Mouse (Mus musculus): ENCODE results near the gene Slc17a1.

The Slc17a1 gene

DNA sequence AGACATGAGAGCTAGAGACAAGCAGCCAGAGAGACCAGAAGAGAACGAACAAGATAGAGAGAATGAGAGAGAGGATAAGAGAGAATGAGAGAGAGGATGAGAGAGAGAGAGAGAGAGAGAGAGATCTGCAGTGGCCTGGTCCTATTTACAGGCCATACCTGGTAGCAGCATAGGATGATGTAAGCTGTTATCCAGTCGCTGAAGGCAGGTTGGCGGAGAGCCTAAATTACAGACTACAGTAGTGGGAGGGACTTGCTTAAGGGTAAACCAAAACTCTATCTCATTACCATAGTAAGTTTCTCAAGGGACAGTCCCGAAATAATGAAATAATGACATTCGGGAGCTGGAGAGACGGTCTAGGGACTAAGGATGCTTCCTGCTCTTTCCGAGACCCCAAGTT, at the start of gene Slc17a1:
Gene Slc17a1, plus strand, starts transcription at position 346 of the 400 bp plus-strand sequence.
- DNase-seq (ENCODE audit: low spot score): no peak

DNA sequence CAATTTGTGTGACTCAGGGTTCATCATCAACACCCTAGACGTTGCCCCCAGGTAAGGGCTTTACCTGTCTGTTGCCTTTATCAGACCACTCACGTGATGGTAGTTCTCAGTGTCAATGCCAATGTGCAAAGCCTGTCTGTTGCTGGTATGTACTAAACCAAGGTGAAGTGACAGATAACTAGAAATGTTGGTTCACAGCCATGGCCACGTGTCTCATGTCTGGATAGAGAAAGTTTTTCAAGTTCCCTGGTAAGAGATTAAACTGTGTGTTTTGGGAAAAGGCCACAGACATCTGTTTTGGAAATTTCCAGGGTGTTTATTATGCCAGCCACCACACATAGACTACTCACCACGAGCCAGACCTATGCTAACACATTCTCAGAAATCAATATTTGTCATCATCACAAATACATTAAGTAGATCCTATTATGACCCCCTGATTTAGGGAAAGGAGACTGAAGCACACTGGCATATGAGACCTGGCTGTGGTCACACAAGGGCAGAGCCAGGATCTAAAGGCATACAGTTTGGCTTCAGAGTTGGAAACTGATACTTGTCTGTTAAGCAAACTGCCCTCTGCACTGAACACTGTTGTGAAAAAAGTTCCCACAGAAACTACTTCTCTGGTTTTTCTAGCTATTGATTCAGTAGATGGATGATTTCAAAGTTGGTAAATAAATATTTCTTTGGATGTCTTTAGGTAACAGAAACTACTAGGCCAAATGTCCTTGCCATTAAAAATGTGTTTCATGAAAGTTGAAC, 47.2 kb upstream of the Slc17a1 start:
- no peak for DNase-seq (ENCODE audit: low spot score)

DNA sequence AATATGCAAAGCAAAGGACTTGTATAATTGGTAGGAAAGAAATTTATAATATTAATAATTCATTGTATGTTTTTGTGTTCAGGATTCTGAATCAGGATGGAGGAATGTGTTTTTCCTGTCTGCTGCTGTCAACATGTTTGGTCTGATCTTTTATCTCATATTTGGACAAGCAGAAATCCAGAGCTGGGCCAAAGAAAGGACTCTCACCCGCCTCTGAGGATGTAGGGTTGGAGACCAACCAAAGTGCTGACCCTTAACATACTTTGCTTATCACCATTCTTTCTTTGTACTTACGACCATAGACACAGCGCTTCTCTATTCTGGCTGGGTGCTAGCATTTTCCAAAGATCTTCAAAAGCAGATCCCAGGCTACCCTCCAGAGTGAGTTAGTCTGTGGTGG, 45.3 kb upstream of the Slc17a1 start:
- DNase-seq (ENCODE audit: low spot score): no peak

DNA sequence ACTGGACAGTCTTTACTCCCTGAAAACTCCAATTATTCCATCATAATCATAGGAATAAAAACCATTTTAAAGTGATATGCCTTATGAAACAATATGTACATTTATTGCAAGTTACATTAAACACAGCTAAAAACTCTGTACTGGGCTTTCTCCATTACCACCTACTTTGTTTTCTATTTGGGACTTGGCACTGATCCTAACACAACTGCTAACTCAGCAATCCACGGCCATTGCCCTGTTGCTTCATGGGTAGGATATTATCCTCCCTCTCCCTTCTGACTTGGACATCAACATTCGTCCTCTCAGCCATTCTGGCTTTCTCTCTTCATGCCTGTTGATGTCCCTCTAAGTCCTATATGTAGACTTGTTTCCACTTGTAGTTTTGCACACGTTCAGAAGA, 40.9 kb upstream of the Slc17a1 start:
- DNase-seq (ENCODE audit: low spot score): no peak

DNA sequence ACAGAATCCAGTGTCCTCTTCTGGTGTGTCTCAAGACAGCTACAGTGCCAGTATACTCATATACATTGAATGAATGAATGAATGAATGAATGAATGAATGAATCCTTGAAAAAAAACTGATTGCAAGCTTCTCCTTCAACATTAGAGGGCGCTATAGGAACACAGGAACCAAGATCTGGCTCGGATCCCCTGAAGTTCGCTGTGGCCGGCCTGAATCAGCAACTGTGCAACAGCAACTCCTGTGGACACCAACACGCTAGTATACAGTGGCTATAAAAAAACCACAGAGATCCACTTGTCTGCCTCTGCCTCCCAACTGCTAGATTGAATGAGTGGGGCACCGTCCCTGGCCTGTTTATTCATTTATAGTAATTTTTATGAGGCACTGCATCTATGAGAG, 34.5 kb upstream of the Slc17a1 start:
- DNase-seq (ENCODE audit: low spot score): peak; percentile 19

DNA sequence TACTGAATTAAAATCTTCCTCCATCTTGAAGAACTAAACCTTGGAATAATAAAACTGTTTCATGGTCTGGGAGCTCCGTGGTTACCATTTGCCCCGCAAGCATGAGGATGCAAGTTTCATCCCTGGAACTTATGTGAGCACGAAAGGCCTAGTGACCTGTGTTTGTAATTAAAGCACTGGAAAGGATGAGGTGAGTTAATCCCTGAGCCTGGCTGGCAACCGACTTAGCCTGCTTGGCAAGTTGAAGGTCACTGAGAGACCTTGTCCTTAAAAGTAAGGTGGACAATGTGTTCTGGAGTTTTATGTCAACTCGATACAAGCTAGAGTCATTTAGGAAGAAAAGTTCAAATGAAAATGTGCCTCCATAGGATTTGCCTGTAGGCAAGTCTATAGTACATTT, 32.7 kb upstream of the Slc17a1 start:
- DNase-seq (ENCODE audit: low spot score): no peak

DNA sequence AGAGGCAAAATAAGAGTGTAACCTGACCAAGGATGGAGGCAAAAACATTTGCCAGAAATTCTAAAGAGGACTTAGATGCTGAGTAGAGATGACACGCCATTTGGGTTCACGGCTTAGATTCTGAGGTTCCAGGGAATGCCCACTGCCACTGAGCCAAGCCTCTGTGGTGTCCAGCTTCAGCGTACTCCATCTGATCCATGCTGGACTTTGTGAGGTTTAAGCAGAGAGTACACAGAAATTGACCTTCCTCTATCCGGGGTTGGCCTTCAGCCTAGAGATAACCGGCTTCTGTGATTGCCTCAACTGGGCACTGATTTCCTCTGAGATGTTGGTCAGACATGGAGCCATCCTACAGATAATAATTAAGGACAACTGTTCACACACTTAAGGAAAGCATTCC, 30.9 kb upstream of the Slc17a1 start:
- no peak for DNase-seq (ENCODE audit: low spot score)

DNA sequence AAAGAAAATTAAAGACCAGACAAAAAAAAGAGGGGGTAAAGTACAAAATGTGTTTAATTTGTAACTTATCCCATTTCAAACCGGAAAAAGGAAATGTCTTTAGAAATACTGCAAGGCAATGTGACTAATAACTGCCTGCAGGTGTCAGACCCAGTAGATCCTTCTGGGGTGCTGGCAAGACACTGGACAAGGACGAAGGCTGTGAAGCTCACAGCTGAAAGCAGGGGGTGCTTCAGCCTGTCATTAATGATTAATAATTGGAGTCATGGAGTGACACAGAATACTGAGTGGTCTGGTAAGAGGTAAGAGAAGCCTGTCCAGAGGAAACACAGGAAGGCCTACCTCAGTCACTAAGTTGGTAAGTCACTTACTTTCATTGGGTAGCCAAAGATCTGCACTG, 28.2 kb upstream of the Slc17a1 start, which contains the start of gene Slc17a3:
Gene Slc17a3, plus strand, starts transcription at position 127 of the 400 bp plus-strand sequence.
- DNase-seq (ENCODE audit: low spot score): no peak

DNA sequence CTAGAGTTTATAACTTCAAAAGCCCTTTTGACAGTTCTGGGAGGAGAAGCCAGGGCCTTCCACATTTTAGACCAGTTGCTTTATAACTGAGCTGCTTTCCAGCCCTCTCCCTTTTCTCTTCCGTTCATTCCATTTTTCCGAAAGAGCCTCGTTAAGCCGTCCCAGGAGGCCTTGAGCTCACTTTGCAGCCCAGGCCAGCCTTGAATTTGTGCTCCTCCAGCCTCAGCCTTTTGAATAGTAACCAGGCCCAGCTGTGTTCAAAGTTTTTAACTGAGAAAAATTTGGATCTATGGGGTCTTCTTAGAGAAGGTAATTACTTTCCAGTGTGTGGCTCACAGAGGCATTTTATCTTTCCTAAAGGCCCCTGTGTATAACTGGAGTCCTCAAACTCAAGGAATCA, 21.7 kb upstream of the Slc17a1 start:
- DNase-seq (ENCODE audit: low spot score): no peak

DNA sequence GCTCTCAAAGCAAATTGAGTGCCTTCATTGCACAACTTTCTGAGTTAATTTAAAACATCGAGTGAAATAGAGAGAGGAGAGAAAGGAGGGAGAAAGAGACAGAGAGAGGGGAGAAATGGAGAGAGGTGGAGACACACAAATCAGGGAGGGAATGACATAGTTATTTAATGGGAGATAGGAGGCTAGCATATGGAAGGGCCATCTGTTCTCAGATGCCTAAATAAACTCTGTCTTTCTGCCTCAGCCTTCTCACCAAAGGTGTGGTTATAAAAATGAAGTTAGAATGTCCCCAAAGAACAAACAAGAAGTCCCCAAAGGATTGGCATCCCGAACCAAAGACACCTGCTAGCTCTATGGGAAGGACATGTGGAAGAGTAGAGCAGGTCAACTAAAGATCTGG, 18.3 kb upstream of the Slc17a1 start:
- DNase-seq (ENCODE audit: low spot score): no peak

DNA sequence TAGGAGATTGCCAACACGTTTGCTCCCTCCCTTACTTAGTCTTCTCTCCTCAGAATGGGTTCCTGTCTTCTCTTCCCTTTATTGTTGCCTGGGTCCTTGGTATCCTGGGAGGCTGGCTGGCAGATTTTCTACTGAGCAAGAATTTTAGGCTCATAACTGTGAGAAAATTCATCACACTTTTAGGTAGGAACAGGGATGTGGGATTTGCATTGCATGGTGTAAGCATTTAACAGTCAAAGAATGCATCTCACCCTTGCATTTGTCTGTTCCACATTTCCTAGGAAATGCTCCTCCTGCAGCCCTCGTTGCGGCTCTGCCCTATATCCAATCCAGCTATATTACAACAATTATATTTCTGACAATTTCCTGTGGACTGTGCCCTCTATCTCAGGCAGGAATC, 11.1 kb upstream of the Slc17a1 start:
- DNase-seq (ENCODE audit: low spot score): no peak

DNA sequence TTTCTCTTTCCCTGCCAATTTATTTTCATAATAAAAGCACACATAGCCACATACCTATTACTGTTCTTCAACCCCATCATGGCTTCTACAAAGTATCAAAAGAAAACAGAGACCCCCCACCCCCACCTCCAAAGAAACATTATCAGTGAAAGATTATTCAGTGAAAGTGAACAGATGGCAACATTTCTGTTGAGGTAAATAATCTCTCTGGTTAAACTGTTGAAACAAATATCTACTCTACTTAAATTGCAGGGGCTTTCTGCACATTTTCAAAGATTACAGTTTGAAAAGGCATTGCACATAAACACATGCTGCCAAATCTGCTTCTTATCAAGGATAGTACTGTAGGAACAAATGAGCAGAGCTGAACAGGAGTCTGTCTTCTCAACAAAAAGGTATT, 5.7 kb upstream of the Slc17a1 start:
- no peak for DNase-seq (ENCODE audit: low spot score)

DNA sequence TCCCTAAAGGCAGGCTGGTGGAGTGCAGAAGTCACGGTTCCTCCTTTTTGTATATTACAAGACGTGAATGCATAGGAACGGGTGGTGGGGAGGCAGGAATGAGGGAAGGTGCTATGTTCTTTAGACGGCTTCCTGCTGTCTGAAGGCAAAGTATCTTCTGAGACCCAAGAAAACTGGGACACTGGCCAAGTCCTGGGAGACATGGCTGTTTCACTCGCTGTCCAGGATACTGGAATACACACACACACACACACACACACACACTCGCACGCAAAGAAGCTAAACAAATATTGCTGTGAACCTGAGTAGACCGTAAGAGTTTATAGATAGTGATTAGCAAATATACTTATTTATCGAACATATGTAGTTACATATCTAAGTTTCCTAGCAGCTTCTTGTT, 2.8 kb upstream of the Slc17a1 start:
- no peak for DNase-seq (ENCODE audit: low spot score)

DNA sequence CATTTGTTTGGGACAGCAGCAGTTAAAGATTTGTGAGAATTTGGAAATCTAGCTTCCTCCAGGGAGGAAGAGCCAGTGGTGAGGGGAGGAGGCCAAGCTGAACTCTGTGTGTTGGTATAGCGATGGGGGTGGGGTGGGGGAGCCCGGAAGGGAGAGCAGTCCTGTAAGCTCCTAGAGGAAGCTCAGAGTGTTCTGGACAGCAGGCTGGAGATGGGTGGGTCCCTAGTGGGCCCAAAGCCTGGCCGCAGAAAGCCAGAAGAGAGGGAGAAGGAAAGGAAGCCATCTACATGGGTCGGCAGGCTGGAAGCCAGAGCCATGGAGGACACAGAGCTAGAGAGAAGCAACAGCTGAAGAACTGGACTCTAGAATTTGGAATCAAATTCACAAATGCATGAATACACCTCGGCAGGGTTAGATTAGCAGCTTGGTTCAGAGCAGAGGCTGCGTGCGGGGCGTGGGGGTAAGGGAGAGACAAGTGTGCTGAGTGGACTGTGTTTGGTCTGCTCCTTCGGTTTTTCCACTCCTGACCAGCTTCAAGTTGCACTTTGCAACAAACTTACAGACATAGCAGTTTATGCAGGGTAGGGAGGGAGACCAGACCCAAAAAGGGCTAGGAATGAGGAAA, 1.4 kb upstream of the Slc17a1 start:
- DNase-seq (ENCODE audit: low spot score): no peak

DNA sequence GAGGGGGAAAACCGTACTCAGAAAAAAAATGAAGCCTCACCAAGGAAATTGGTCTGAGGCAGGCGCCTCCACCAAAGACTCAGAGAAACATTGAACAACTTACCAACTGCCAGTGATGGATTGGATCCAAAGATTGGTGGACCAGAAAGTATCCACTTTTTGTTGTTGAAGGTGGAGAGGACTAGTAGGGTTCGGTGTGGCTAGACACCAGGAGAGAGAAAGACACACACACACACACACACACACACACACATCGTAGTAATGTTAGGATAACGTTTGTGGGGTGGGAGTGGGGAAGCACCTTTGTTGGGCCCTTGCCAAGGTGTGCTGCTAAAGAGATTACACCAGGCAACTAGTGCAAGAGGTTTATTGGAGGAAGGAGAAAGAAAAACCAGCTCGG, 550 bp upstream of the Slc17a1 start:
- no peak for DNase-seq (ENCODE audit: low spot score)

DNA sequence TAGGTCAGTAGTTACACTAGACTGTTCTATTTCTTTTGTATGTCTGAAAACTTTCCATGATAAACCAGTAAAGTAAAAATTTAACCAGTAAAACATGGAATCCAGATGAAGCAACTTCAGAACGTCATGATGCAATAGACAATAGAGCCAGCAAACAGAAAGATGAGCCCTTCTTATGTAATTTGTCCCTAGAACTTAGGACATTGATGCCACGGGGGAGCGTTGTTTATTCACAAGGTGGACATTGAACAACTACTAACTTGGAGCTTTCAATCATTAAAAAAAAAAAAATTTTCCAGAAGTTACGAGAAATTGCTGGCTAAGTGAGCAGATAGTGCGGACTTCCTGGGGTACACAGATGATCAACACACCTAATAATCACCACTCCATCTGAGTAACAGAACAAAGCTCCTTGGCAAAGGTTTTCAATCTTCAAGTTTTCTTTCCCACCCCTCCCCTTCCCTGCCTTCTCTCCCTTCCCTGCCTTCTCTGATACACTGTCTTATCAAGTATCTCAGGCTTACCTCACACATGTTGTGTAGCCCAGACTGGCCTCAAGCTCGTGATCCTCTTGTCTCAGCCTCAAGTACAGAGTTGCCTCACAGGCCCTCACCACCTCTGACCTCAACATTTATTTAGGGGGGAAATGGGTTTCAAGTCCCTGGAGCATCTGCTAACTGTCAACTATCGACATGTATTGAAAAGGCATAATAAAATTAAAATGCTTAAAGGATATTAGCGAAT, 1.4 kb downstream of the Slc17a1 start:
- no peak for DNase-seq (ENCODE audit: low spot score)

DNA sequence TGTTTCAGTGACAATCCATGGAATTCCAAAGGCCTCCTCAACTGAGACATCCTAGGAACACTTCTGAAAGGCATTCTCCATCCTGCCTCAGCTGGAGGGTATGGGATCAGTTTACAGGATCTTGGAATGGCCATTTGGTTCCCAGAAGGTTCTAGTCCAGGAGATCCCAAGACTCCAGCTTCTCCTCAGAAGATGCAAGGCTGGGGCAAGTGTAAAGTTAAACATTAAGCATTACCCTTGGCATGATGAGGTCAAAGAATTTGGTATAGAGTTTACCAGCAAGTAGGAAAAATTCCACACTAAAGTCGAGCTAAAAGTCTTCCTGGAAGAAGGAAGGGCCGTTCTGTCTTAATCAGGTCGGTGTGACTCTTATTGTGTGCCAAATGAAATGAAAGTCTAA, 2.4 kb downstream of the Slc17a1 start:
- DNase-seq (ENCODE audit: low spot score): no peak

DNA sequence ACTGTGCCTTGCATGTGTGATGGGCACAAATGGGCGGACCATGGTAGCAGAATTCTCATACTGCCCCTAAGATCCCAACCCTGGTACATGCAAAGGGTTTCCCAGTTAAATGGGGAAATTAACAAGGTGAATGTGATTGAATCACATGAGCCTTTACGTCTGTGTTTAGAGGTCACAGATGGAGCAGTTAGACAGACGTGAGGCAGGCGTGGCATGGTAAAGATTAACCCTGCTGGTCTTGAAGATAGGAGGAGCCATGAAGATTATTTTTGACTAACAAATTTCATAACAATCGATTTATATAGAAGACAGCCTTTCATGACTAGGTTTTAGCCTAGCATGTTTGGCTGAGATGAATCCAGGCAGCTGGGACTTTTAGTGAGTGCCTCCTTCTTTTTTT, 5.6 kb downstream of the Slc17a1 start:
- DNase-seq (ENCODE audit: low spot score): no peak

DNA sequence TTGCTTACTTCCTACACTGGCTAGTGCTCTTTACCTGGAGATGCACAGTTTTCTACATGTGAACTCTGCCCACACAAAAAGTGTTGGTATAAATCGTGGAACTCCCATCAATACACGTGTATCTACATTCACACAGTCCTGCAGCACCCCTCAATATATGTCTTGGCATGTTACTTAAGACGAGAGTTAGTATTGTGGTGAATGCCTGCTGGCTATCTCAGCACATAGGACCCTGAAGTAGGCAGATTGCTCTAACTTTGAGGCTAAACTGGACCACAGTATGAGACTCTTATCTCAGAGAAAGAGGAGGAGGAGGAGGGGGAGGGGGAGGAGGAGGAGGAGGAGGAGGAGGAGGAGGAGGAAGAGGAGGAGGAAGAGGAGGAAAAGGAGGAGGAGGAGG, 11.6 kb downstream of the Slc17a1 start:
- DNase-seq (ENCODE audit: low spot score): no peak

DNA sequence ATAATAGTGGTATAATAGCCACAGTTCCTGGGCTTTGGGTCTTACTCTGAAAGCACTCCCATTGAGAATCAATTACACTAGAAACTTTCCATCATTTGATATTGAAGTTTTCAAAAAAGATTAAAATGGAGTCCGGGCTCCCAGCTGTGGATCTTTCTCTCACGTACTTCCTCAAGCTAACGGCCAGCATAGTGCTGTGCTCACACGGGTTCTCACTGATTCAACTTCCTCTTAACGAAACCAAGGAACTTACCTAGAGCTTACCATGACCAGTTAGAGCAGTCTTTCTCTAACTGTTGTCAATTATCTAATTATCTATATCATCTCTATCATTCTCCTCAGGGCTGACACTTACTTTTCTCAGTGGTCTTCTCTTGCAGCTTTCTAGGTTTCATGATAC, 12.1 kb downstream of the Slc17a1 start:
- DNase-seq (ENCODE audit: low spot score): no peak

DNA sequence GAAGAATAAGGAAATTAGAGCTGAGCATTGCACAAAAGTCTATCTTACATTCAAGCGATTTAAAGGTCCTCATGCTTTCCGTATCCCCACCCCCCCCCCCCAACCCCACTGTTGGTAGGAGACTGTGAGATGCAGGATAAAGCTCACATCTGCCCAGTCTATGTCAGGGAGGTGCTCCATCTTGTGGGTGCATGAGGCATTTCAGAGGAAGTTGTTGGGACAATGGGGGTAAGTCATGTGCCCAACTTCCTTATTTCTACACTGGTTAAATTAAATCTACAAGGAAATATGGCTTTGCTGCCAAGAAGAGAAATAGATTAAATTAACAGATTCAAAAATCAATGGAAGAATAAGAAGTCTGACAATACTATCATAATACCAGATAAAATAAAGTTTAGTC, 18.0 kb downstream of the Slc17a1 start:
- no peak for DNase-seq (ENCODE audit: low spot score)

DNA sequence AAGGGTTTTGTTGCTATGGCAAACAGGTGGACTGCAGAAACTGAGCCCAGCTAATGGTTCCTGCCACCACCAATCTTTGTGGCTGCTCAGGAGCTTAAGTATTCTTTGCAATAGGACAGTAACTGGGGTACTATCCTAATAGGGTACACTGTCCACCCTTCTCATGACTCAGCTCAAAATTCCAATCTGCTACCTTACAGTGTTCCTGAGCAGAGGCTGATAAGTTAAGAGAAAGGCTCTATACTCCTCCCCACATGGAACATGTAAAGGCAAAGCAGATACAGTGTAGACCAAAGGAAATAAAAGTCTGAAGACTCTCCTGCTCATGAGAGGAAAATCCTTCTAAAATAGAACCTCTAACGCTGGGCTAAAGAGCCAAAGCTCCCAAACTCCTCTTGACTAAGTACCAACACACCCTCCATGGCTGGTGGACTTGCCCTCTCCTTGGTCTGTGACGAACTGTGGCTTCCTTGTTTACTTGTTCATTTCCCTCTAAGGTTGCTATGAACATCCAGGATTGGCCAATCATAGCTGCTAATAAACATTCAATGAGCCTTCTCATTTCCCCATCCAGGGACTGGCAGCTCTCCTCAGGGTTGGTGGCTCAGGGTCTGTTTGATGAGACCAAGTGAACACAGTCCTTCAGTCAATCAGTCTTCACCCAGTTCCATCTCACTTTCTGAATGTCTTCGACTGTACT, 19.6 kb downstream of the Slc17a1 start:
- no peak for DNase-seq (ENCODE audit: low spot score)

Data from ovary, postnatal 14 days (tissue).